Mouse (Mus musculus) liver, postnatal 0 days (tissue): ENCODE measurements around the gene Astn1. TPM values are rescaled to one million over a fixed set of nuclear protein-coding genes. Genes with fewer than 3 reads are reported as not detected.

Experiments used
- ATAC-seq: fragments of 200-750 bp; cut with Nextera tagmentation; 2 replicates; pipeline ENCODE4 v1.8.0; 2017; ENCODE audit warnings: mild to moderate bottlenecking, moderate library complexity
- DNase-seq: peaks from one replicate; pipeline ENCODE4 v3.0.0-alpha.2; 2016
- H3K27ac ChIP-seq: fragments of 300-500 bp; sonication (generic); 2 replicates; pipeline ENCODE4 v1.5.1; 2014; ENCODE audit warnings: antibody characterized with exemption, moderate library complexity, mild to moderate bottlenecking, low read depth
- H3K27me3 ChIP-seq: fragments of 300-500 bp; sonication (generic); 2 replicates; pipeline ENCODE4 v1.6.1; 2014; ENCODE audit warnings: low read length, control low read depth, mixed read lengths; ENCODE audit not compliant: insufficient read depth
- H3K36me3 ChIP-seq: fragments of 300-500 bp; sonication (generic); replicated peaks from 2 replicates; pipeline ENCODE4 v1.6.1; 2014; ENCODE audit warnings: mild to moderate bottlenecking, control low read depth, low read length, moderate library complexity, mixed read lengths; ENCODE audit not compliant: insufficient read depth
- H3K4me1 ChIP-seq: fragments of 300-500 bp; sonication (generic); 2 replicates; pipeline ENCODE4 v1.6.1; 2014; ENCODE audit warnings: antibody characterized with exemption, mild to moderate bottlenecking, control low read depth; ENCODE audit not compliant: insufficient read depth
- H3K4me2 ChIP-seq: fragments of 300-500 bp; sonication (generic); 2 replicates; pipeline ENCODE4 v1.6.1; 2014; ENCODE audit warnings: low read depth, mild to moderate bottlenecking, low read length, moderate library complexity, mixed read lengths
- H3K4me3 ChIP-seq: fragments of 300-500 bp; sonication (generic); 2 replicates; pipeline ENCODE4 v1.5.1; 2014; ENCODE audit warnings: low read depth, low read length
- H3K9ac ChIP-seq: fragments of 300-500 bp; sonication (generic); replicated peaks from 2 replicates; pipeline ENCODE4 v1.6.1; 2014; ENCODE audit warnings: mild to moderate bottlenecking, moderate library complexity
- H3K9me3 ChIP-seq: fragments of 300-500 bp; sonication (generic); 2 replicates; pipeline ENCODE4 v1.6.1; 2016; ENCODE audit warnings: mild to moderate bottlenecking, control low read depth, low read length, mixed read lengths
- CTCF ChIP-seq: sonication (generic); IDR thresholded peaks from 2 replicates; pipeline ENCODE4 v1.5.1; 2016; ENCODE audit warnings: antibody characterized with exemption, low read depth
- EP300 ChIP-seq: IDR thresholded peaks from 2 replicates; pipeline ENCODE4 v1.6.1; 2016; ENCODE audit warnings: antibody characterized with exemption, low read depth, mild to moderate bottlenecking
- WGBS: fragments of 180-500 bp; shearing (Covaris S2); extraction: QIAGEN DNeasy Blood & Tissue Kit; methylation state at CpG from one replicate; pipeline ENCODE4 v1.1.7; 2014; ENCODE audit not compliant: insufficient replicate concordance; 5-methylcytosine and 5-hydroxymethylcytosine counted together
- polyA plus RNA-seq: library from polyadenylated mRNA; unstranded; fragments of >200 nt; fragmentation: Nextera tagmentation; extraction: Ambion mirVana; gene quantifications from 2 replicates; pipeline ENCODE4 v1.2.1, GENCODE M21; 2015

Astn1 gene
- polyA plus RNA-seq, 1 experiment from 2014 or later, result not detected

DNA sequence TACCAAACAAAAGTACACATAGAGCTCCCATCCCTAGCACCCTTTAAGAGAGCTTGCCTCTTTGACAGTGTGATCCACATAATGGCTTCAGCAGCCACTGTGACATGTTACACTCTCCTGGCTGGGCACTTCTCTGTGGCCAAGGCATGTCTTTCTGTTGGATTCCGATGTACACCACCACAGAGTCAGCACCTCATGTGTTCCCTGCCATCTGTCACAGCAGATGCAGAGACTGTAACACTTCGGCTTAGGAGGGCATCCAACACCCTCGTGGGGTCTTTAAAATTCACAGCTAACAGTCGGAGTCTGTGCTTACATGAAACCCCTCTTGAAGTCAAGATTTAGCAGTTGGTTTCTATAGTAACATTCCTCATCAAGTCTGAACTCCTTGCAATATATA, 154.5 kb downstream of the Astn1 start:
- TF ChIP-seq EP300 (no peak), CTCF (no peak)
- WGBS, result 72% methylated on average over 4 of the region's 4 CpGs
- Histone ChIP-seq H3K27ac (no peak overlapping the region), H3K4me2 (no peak overlapping the region), H3K27me3 (no peaks in the 10 kb centered on the region), H3K4me3 (no peak overlapping the region), H3K36me3 (no peaks in the 10 kb centered on the region), H3K4me1 (no peaks in the 10 kb centered on the region), H3K9ac (no peak overlapping the region), H3K9me3 (no peaks in the 10 kb centered on the region)
- no peak for ATAC-seq
- no peak for DNase-seq

DNA sequence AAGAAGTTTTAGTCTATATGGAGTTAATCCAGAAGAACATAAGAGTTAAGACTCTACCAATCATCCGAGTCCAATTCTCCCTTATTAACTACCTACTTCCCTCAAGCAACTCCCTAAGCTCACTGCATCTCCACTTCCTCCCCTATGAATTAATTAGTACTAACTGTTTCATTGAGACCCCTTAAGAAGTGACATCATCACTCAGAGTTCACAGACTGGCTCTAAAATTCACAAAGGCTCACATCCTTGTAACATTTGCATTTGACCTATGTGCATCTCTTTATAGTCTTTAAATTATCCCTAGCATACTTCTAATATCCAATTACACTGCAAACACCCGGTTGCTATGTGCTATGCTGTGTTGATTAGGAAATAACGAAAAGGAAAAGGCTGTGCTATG, 174.1 kb downstream of the Astn1 start:
- TF ChIP-seq EP300 (no peak), CTCF (no peak)
- Histone ChIP-seq H3K4me2 (no peak overlapping the region), H3K27ac (no peak overlapping the region), H3K4me1 (no peaks in the 10 kb centered on the region), H3K9ac (no peak overlapping the region), H3K27me3 (no peaks in the 10 kb centered on the region), H3K9me3 (no peaks in the 10 kb centered on the region), H3K36me3 (no peaks in the 10 kb centered on the region), H3K4me3 (no peak overlapping the region)
- ATAC-seq, result no peak
- WGBS, result 58% methylated on average over 3 of the region's 3 CpGs
- no peak for DNase-seq

DNA sequence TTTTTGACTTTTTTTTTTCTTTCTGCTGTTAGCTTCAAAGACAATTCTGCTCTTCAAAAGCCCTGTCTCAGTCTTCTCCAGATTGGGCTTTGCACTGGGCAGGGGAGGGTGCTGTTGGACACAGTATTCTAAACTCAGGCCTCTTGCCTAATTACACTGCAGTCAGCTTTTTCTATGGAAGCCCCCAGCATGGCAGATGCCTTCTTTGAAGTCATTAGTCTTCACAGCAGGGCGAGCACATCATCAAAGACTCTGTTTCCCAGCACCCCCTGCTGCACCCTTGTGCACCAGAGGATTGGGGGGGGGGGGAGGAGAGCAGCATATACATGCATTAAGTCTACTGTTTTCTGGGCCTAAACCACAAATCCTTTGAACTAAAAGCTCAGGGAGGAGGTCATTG, 174.8 kb downstream of the Astn1 start:
- Histone ChIP-seq H3K4me1 (no peaks in the 10 kb centered on the region), H3K4me3 (no peak overlapping the region), H3K27ac (no peak overlapping the region), H3K27me3 (no peaks in the 10 kb centered on the region), H3K9ac (no peak overlapping the region), H3K9me3 (no peaks in the 10 kb centered on the region), H3K36me3 (no peaks in the 10 kb centered on the region), H3K4me2 (no peak overlapping the region)
- TF ChIP-seq CTCF (no peak), EP300 (no peak)
- ATAC-seq (no peak), DNase-seq (no peak)
- WGBS, result 72% methylated on average over 1 of the region's 1 CpGs

DNA sequence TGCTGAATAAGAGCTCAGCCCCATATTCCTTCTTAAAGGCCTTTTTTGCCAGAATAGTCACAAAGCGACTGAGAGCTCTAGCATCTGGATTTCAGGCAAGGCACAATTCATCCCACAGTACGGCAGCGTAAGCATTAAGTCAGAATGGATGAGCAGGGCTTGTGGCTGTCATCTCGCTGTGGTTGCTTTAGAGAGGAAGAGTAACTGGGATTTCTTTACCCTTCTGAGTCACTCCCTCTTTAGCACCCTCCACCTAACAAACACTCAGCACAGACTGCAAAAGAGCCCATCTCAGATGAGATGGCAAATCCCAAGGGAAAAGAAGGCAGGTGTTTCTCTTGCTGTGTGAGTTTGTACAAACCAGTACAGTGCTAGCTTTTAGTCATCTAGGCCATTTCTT, 183.0 kb downstream of the Astn1 start:
- Histone ChIP-seq H3K4me2 (no peak overlapping the region), H3K27ac (no peak overlapping the region), H3K9ac (no peak overlapping the region), H3K36me3 (no peaks in the 10 kb centered on the region), H3K4me1 (no peaks in the 10 kb centered on the region), H3K4me3 (no peak overlapping the region), H3K9me3 (no peaks in the 10 kb centered on the region), H3K27me3 (no peaks in the 10 kb centered on the region)
- TF ChIP-seq EP300 (no peak), CTCF (no peak)
- whole genome bisulfite sequencing, result 81% methylated on average over 4 of the region's 4 CpGs
- ATAC-seq (no peak), DNase-seq (no peak)

DNA sequence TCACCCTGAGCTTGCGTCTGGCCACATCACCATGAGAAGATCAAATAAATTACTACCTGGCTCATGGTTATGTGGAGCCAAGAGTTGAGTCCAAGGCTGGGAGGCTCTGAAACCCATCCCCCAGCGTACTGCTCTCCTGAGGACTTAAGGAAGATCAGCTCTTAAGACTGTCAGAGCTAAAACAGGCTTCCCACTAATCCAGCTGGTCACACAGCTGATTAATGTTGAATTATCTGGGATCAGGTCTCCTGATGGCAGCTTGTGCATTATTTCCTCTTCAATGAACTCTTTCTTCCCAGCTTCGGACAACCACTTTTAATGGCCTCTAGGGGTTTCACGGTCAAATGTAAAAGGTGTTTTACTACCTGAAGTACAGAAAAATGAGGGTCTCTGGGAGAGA, 184.4 kb downstream of the Astn1 start:
- no peak overlapping the region for H3K4me3 ChIP-seq
- H3K27me3 ChIP-seq, result no peaks in the 10 kb centered on the region
- WGBS, result 65% methylated on average over 4 of the region's 4 CpGs

DNA sequence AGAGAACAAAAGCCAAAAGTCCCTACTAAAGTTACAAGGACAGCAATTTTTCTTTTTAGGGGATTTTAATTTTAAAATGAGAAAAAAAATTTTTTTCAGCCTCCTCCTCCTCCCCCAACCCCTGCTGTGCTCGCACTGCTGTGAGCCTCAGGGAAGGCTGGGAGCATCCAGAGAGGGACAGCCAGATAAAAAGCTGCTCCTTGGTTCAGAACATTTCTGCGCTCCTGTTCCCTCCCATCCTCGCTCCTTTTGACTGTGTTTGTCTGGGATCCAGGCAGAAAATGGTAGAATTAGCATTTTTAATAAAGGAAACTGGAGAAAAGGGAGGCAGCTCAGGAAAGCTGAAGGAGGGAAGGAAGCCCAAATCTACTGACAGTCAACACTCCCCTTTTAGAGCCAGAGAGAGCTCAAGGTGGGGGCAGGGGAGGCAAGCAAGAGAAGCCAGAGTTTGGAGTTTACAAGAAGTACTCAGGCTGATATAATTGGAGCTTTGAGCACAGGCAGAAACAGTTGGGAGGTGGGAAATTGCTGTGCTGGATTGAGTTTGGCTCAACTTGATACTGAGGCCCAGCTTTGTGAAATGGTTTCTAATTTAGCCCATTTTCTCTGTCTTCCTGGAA, 185.6 kb downstream of the Astn1 start:
- no peak for DNase-seq
- WGBS, result 44% methylated on average over 3 of the region's 3 CpGs
- no peak for ATAC-seq
- Histone ChIP-seq H3K9ac (no peak overlapping the region), H3K27me3 (no peaks in the 10 kb centered on the region), H3K4me1 (no peaks in the 10 kb centered on the region), H3K4me2 (no peak overlapping the region), H3K36me3 (no peaks in the 10 kb centered on the region), H3K27ac (no peak overlapping the region), H3K4me3 (no peak overlapping the region), H3K9me3 (no peaks in the 10 kb centered on the region)
- no peak for TF ChIP-seq CTCF
- no peak for TF ChIP-seq EP300

More for the DNA sequence above, 184.4 kb downstream of the Astn1 start:
- ATAC-seq (no peak), DNase-seq (no peak)
- H3K36me3 ChIP-seq, result no peaks in the 10 kb centered on the region
- H3K4me2 ChIP-seq, result no peak overlapping the region
- TF ChIP-seq EP300 (no peak), CTCF (no peak)
- H3K27ac ChIP-seq, result no peak overlapping the region
- H3K4me1 ChIP-seq, result no peaks in the 10 kb centered on the region
- no peak overlapping the region for H3K9ac ChIP-seq
- no peaks in the 10 kb centered on the region for H3K9me3 ChIP-seq

DNA sequence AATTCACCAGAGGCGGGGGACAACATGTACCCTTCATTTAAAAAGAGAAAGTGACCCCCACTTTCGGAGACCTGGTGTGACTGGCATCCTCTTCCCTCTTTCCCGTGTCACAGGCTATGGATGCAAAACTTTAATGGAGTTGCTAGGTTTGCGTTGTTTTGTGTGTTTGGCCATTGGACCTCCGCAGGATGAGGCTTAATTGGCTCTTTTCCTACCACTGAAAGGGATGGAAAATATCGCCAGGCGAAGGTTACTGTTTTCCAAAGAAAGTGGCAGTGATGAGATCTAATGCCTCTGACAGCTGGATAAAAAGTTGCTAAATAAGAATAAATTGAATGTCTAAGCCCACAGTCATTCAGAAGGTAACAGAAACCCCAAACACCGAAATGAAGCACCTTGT, 186.2 kb downstream of the Astn1 start:
- Histone ChIP-seq H3K9me3 (no peaks in the 10 kb centered on the region), H3K4me2 (no peak overlapping the region), H3K27ac (no peak overlapping the region), H3K9ac (no peak overlapping the region), H3K36me3 (no peaks in the 10 kb centered on the region), H3K4me1 (no peaks in the 10 kb centered on the region), H3K4me3 (no peak overlapping the region), H3K27me3 (no peaks in the 10 kb centered on the region)
- ATAC-seq (no peak), DNase-seq (no peak)
- TF ChIP-seq CTCF (no peak), EP300 (no peak)
- 74% methylated on average over 8 of the region's 8 CpGs for WGBS
